Mouse (Mus musculus): ENCODE measurements around the gene Mea1.

DNA sequence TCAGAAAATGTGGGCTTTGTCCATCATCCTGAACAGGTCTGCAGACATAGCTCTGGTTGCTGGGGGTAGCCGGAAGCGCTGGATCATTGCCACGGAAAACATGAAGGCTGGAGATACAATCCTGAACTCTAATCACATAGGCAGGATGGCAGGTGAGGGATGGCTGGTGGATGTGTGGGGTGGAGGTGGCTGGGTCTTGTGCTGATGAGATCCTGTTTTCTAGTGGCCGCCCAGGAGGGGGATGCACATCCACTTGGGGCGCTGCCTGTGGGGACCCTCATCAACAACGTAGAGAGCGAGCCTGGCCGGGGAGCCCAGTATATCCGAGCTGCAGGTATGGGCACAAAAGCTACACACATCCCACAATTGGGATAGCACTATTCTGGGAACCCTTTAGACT, 30.2 kb upstream of the Mea1 start:
- TF ChIP-seq CTCF (IDR thresholded peaks at IDR 0.05; ENCODE audit: low read depth), result no peak
- no peak for TF ChIP-seq EP300 (IDR thresholded peaks at IDR 0.05; ENCODE audit: low read depth)

Data from heart, postnatal 0 days (tissue).